Mouse (Mus musculus): ENCODE data around the gene Tmprss7.

DNA sequence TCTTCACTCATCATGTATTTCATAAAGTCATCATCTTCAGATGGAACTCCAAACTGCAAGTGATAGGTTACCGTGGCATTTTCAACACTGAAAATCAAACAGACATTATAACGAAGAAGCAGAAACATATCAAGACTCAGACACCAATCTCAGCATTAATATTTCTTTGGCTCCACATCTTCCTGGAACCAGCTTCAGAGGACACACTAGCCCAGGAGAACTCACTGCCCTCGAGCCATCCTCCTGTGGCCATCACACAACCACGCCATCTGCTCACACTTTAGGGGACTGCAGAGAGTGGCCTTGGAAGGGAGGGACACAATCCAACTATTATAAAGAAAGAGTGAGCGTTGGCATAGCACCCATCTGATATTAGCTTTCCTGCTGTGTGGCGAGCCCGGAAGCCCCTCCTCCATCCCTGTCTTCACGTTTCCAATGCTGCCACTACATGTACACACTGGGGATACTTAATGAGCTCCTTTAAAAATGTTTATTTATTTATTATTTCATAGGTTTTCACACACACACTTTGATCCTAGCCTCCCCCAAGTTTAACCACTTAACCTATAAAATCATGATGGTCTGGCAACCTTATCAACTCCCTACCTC lies 63.9 kb downstream of the Tmprss7 start:
- TF ChIP-seq CTCF (IDR thresholded peaks at IDR 0.05; ENCODE audit: low read depth, low read length) = no peak
- TF ChIP-seq EP300 (IDR thresholded peaks at IDR 0.05; ENCODE audit: insufficient read depth, low read depth, low read length) = no peak
